Mouse (Mus musculus) hindbrain, postnatal 0 days (tissue): Measurements from ENCODE around the gene Theg. TPM values are rescaled to one million over a fixed set of nuclear protein-coding genes. Genes with fewer than 3 reads are reported as not detected.

Source experiments
- ATAC-seq: fragments of 200-750 bp; cut with Nextera tagmentation; 2 replicates; pipeline ENCODE4 v1.8.0; 2017; ENCODE audit warnings: mild to moderate bottlenecking, moderate TSS enrichment, moderate library complexity
- DNase-seq: peaks from one replicate; pipeline ENCODE4 v3.0.0-alpha.2; 2015; ENCODE audit warnings: low spot score
- H3K27ac ChIP-seq: fragments of 300-500 bp; sonication (generic); 2 replicates; pipeline ENCODE4 v1.5.1; 2014; ENCODE audit warnings: mild to moderate bottlenecking
- H3K27me3 ChIP-seq: fragments of 300-500 bp; sonication (generic); 2 replicates; pipeline ENCODE4 v1.6.1; 2014; ENCODE audit warnings: low read length, mixed read lengths; ENCODE audit not compliant: insufficient read depth
- H3K36me3 ChIP-seq: fragments of 300-500 bp; sonication (generic); 2 replicates; pipeline ENCODE4 v1.6.1; 2014; ENCODE audit warnings: low read length, mixed read lengths; ENCODE audit not compliant: insufficient read depth
- H3K4me1 ChIP-seq: fragments of 300-500 bp; sonication (generic); 2 replicates; pipeline ENCODE4 v1.6.1; 2014; ENCODE audit warnings: antibody characterized with exemption, low read length, mixed read lengths; ENCODE audit not compliant: insufficient read depth
- H3K4me2 ChIP-seq: fragments of 300-500 bp; sonication (generic); 2 replicates; pipeline ENCODE4 v1.6.1; 2014; ENCODE audit warnings: low read depth, mild to moderate bottlenecking, low read length, moderate library complexity, mixed read lengths
- H3K4me3 ChIP-seq: fragments of 300-500 bp; sonication (generic); 2 replicates; pipeline ENCODE4 v1.5.1; 2014; ENCODE audit warnings: low read length
- H3K9ac ChIP-seq: fragments of 300-500 bp; sonication (generic); replicated peaks from 2 replicates; pipeline ENCODE4 v1.6.1; 2014; ENCODE audit warnings: mild to moderate bottlenecking, low read length, moderate library complexity, mixed read lengths
- H3K9me3 ChIP-seq: fragments of 300-500 bp; sonication (generic); 2 replicates; pipeline ENCODE4 v1.6.1; 2016; ENCODE audit warnings: low read length, mixed read lengths
- CTCF ChIP-seq: IDR thresholded peaks from 2 replicates; pipeline ENCODE4 v1.5.1; 2016; ENCODE audit warnings: antibody characterized with exemption, control low read depth, low read depth
- WGBS: fragments of 180-500 bp; shearing (Covaris S2); extraction: QIAGEN DNeasy Blood & Tissue Kit; methylation state at CpG from one replicate; pipeline ENCODE4 v1.1.7; 2014; 5-methylcytosine and 5-hydroxymethylcytosine counted together
- polyA plus RNA-seq: library from polyadenylated mRNA; unstranded; fragments of >200 nt; fragmentation: Nextera tagmentation; extraction: Ambion mirVana; gene quantifications from 2 replicates; pipeline ENCODE4 v1.2.1, GENCODE M21; 2015
- total RNA-seq: library from RNA; depleted of rRNA; stranded (reverse); fragments of >200 nt; gene quantifications from 2 replicates; pipeline ENCODE4 v1.2.3, GENCODE M21; 2014; rRNA removed

The Theg gene
- not detected in 2 replicates for total RNA-seq
- polyA plus RNA-seq = not detected in 2 replicates

DNA sequence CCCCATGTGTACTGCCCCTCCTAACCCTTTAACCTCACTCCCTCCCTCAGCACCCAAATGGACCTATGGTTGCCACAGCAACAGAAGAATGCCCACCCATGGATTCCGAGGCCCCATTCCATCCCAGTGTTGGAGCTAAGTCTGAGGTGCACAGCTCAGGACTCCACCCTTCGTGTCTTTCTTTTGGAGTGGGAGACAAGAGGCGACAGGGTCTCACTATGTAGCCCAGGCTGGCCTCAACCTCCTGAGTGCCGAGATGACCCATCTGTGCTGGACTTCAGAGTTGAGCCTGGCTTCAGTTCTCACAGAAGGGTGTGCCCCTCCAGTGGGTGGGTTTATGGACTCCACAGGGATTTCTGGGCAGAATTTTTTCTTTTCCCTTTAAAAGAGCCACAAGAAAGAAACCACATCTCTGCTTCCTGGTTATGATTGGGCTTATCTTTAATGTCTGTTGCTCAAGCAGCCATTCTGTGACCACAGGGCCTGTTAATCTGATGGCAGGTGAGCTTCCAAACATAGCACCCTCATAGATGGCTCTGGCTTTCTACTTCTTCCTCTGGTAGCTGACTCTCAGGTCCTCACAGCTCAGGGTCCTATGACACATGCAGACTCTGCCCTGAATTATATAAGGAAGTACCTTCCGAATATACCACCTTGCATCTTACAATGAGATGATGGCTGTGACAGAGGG is at the start of gene Theg:
TSS of gene Theg (minus strand) at position 271 of the 691 bp plus-strand sequence.
- Histone ChIP-seq H3K9ac (no peak within 1 kb of the TSS), H3K27me3 (no peaks in the 10 kb centered on the region), H3K27ac (no peak within 1 kb of the TSS), H3K4me1 (no peaks in the 10 kb centered on the region), H3K9me3 (no peaks in the 10 kb centered on the region), H3K4me2 (no peak within 1 kb of the TSS), H3K4me3 (no peak within 1 kb of the TSS), H3K36me3 (no peaks in the 10 kb centered on the region)
- 77% methylated on average over 5 of the region's 5 CpGs for WGBS
- no peak for TF ChIP-seq CTCF
- ATAC-seq (no peak), DNase-seq (no peak)

DNA sequence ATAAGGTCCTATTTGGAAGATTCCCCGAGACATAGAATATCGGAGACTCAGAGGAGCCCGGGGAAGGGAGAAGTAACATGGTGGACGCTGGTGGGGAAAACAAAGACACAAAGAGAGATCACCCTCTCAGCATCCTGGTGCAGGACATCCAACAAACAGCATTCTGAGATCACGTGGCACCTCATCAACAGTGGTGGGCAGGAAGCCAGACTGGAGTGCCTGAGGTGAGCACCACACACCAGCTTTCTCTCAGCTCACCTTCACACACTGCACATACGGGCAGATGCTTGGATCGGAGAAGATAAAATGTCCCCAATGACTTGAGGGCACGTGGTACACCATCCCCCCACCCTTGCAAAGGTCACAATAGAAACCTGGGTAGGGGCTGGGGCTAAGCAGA is 49.2 kb upstream of the Theg start:
- ATAC-seq (no peak; the same call in 1 of the 2 replicates), DNase-seq (no peak)
- no peaks in the 10 kb centered on the region for H3K27me3 ChIP-seq
- no peaks in the 10 kb centered on the region for H3K36me3 ChIP-seq
- H3K4me1 ChIP-seq = peaks cover 11% of the 10 kb centered on the region; the same call in 1 of the 2 replicates
- peak overlapping the region; percentile 90 for H3K4me2 ChIP-seq
- H3K4me3 ChIP-seq = peak overlapping the region; percentile 70; the same call in 1 of the 2 replicates
- 72% methylated on average over 8 of the region's 8 CpGs for WGBS
- H3K9ac ChIP-seq = no peak overlapping the region
- H3K27ac ChIP-seq = peak overlapping the region; percentile 93; the same call in 1 of the 2 replicates
- no peaks in the 10 kb centered on the region for H3K9me3 ChIP-seq
- TF ChIP-seq CTCF = no peak

DNA sequence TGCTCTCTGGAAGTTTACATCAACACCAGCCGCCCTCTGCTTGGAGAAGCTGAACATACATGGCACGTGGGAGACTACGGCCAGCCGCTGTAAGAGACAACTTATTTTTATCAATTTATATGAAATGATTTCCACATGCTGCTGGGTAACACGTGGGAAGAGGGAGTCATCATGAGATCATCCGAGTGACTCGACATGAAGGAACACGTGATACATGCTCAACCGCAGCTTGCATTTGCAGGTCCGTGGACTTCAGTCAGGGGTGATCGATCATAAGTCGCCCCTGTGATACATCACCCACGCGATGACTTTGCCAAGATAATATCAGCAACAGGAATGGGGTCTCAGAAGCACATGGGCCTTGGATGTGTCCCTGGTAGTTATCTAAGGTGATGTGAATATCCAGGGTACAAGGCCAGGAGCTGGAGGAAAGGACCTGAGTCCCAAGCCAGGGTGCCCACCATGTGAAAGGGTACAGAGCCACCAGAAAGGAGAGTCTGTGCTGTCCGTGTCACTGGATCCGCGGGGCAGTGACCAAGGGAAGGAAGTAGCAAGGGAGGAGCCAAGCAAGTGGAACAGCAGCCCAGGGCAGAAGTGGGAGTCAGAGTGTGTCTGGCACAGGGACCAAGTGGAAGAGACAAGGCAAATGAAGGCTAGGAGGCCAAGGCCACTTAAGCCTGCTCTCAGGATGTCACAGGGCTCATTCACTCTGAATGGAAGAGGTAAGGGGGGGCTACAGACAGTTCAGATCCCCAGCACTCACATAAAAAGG is 46.1 kb upstream of the Theg start:
- WGBS = 86% methylated on average over 17 of the region's 17 CpGs
- Histone ChIP-seq H3K27ac (no peak overlapping the region), H3K9me3 (no peaks in the 10 kb centered on the region), H3K4me3 (no peak overlapping the region), H3K4me1 (peaks cover 6% of the 10 kb centered on the region), H3K9ac (no peak overlapping the region), H3K4me2 (no peak overlapping the region), H3K36me3 (0 out of 2 replicates have a peak, but pooled peaks cover 4% of the 10 kb centered on the region), H3K27me3 (no peaks in the 10 kb centered on the region)
- DNase-seq = no peak
- no peak for ATAC-seq
- TF ChIP-seq CTCF = no peak

- H3K9ac ChIP-seq = no peak overlapping the region
- no peak overlapping the region for H3K4me3 ChIP-seq
- H3K4me1 ChIP-seq = peaks cover 2% of the 10 kb centered on the region; the same call in 1 of the 2 replicates
- H3K27me3 ChIP-seq = no peaks in the 10 kb centered on the region
- H3K27ac ChIP-seq = no peak overlapping the region; the same call in 1 of the 2 replicates
- TF ChIP-seq CTCF = no peak
- no peaks in the 10 kb centered on the region for H3K9me3 ChIP-seq
- 52% methylated on average over 4 of the region's 4 CpGs for WGBS
- no peak overlapping the region for H3K4me2 ChIP-seq
- H3K36me3 ChIP-seq = 0 out of 2 replicates have a peak, but pooled peaks cover 4% of the 10 kb centered on the region
- ATAC-seq (peak; percentile 75), DNase-seq (peak; percentile 81)
These were observed 44.3 kb upstream of the Theg start for GRCm38 (mm10) chr10:79631432-79631831.

DNA sequence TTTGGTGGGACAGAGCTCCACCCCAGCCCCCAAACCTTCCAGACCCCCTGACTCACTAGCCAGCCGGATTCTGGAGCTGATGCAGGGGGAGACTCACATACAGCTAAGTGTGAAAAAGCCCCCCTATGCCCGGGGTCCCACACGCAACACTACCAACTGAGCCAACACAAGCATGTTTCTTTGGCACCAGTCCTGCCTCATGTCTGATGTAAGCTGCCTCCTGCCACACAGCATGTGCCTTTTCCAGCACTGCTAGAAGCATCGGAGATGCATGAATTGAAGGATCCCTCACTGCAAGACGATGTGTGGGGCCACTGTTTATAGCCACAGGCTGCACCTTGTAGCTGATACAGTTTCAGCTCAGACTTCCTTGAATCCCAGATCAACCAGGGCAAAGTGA is 41.2 kb upstream of the Theg start:
- Histone ChIP-seq H3K9me3 (no peaks in the 10 kb centered on the region), H3K4me2 (no peak overlapping the region), H3K36me3 (0 out of 2 replicates have a peak, but pooled peaks cover 4% of the 10 kb centered on the region), H3K9ac (no peak overlapping the region), H3K27ac (no peak overlapping the region), H3K4me3 (no peak overlapping the region), H3K4me1 (peaks cover 2% of the 10 kb centered on the region; the same call in 1 of the 2 replicates), H3K27me3 (no peaks in the 10 kb centered on the region)
- 56% methylated on average over 5 of the region's 5 CpGs for WGBS
- no peak for TF ChIP-seq CTCF
- peak; percentile 52 for DNase-seq
- no peak for ATAC-seq

- DNase-seq = no peak
- no peak for ATAC-seq
- Histone ChIP-seq H3K4me3 (no peak overlapping the region), H3K9me3 (no peaks in the 10 kb centered on the region), H3K27ac (no peak overlapping the region), H3K4me2 (no peak overlapping the region), H3K9ac (no peak overlapping the region), H3K4me1 (peaks cover 2% of the 10 kb centered on the region; the same call in 1 of the 2 replicates), H3K36me3 (0 out of 2 replicates have a peak, but pooled peaks cover 4% of the 10 kb centered on the region), H3K27me3 (no peaks in the 10 kb centered on the region)
- 75% methylated on average over 10 of the region's 10 CpGs for WGBS
- no peak for TF ChIP-seq CTCF
These were observed 39.0 kb upstream of the Theg start for GRCm38 (mm10) chr10:79626156-79626555.
